Mouse (Mus musculus) kidney, postnatal 0 days (tissue): Measurements from ENCODE around the gene Letmd1. TPM values are rescaled to one million over a fixed set of nuclear protein-coding genes. Genes with fewer than 3 reads are reported as not detected.

Experiments
- ATAC-seq: fragments of 200-750 bp; cut with Nextera tagmentation; replicated peaks from 2 replicates; pipeline ENCODE4 v1.8.0; 2017; ENCODE audit warnings: low read depth, moderate number of reproducible peaks, moderate TSS enrichment, moderate library complexity; ENCODE audit not compliant: low FRiP score
- DNase-seq: peaks from one replicate; pipeline ENCODE4 v3.0.0-alpha.2; 2016; ENCODE audit warnings: low spot score
- H3K27ac ChIP-seq: fragments of 300-500 bp; sonication (generic); 2 replicates; pipeline ENCODE4 v1.5.1; 2014; ENCODE audit warnings: mild to moderate bottlenecking
- H3K27me3 ChIP-seq: fragments of 300-500 bp; sonication (generic); 2 replicates; pipeline ENCODE4 v1.6.1; 2014; ENCODE audit warnings: low read length, mixed read lengths; ENCODE audit not compliant: insufficient read depth
- H3K36me3 ChIP-seq: fragments of 300-500 bp; sonication (generic); 2 replicates; pipeline ENCODE4 v1.6.1; 2014; ENCODE audit warnings: low read length, mixed read lengths; ENCODE audit not compliant: insufficient read depth
- H3K4me1 ChIP-seq: fragments of 300-500 bp; sonication (generic); replicated peaks from 2 replicates; pipeline ENCODE4 v1.6.1; 2014; ENCODE audit warnings: antibody characterized with exemption, low read length, mixed read lengths; ENCODE audit not compliant: insufficient read depth
- H3K4me2 ChIP-seq: fragments of 300-500 bp; sonication (generic); 2 replicates; pipeline ENCODE4 v1.6.1; 2014; ENCODE audit warnings: mild to moderate bottlenecking, low read length, moderate library complexity, mixed read lengths
- H3K4me3 ChIP-seq: fragments of 300-500 bp; sonication (generic); replicated peaks from 2 replicates; pipeline ENCODE4 v1.5.1; 2014; ENCODE audit warnings: low read depth, low read length
- H3K9ac ChIP-seq: fragments of 300-500 bp; sonication (generic); 2 replicates; pipeline ENCODE4 v1.6.1; 2014; ENCODE audit warnings: low read depth, low read length
- H3K9me3 ChIP-seq: fragments of 300-500 bp; sonication (generic); replicated peaks from 2 replicates; pipeline ENCODE4 v1.6.1; 2016; ENCODE audit warnings: low read length, inconsistent platforms, mixed read lengths
- CTCF ChIP-seq: IDR thresholded peaks from 2 replicates; pipeline ENCODE4 v1.5.1; 2016; ENCODE audit warnings: antibody characterized with exemption, low read depth, mild to moderate bottlenecking, moderate library complexity
- WGBS: fragments of 180-500 bp; shearing (Covaris S2); extraction: QIAGEN DNeasy Blood & Tissue Kit; methylation state at CpG from one replicate; pipeline ENCODE4 v1.1.7; 2014; 5-methylcytosine and 5-hydroxymethylcytosine counted together
- polyA plus RNA-seq: library from polyadenylated mRNA; unstranded; fragments of >200 nt; fragmentation: Nextera tagmentation; extraction: Ambion mirVana; gene quantifications from 2 replicates; pipeline ENCODE4 v1.2.1, GENCODE M21; 2015

The Letmd1 gene
- polyA plus RNA-seq, 1 experiment from 2014 or later: 21.3 TPM

- TF ChIP-seq CTCF: no peak
Measured at GRCm38 (mm10) chr15:100429959-100430565, 38.8 kb upstream of the Letmd1 start.

GRCm38 (mm10) chr15:100433234-100433633 lies 35.6 kb upstream of the Letmd1 start:
- Histone ChIP-seq H3K27ac (no peak overlapping the region), H3K9ac (no peak overlapping the region), H3K4me3 (no peak overlapping the region), H3K36me3 (no peaks in the 10 kb centered on the region), H3K9me3 (no peaks in the 10 kb centered on the region), H3K4me2 (no peak overlapping the region), H3K4me1 (no peaks in the 10 kb centered on the region; the same call in 1 of the 2 replicates), H3K27me3 (no peaks in the 10 kb centered on the region)
- 74% methylated on average over 4 of the region's 4 CpGs for WGBS
- TF ChIP-seq CTCF: no peak
- no peak for DNase-seq
- no peak for ATAC-seq

More at GRCm38 (mm10) chr15:100429959-100430565, 38.8 kb upstream of the Letmd1 start:
- 48% methylated on average over 11 of the region's 11 CpGs for WGBS
- DNase-seq (peak; percentile 49), ATAC-seq (0 out of 2 replicates have a peak, but pooled peaks have one; percentile 25)
- no peaks in the 10 kb centered on the region for H3K27me3 ChIP-seq
- no peaks in the 10 kb centered on the region for H3K9me3 ChIP-seq
- H3K36me3 ChIP-seq: no peaks in the 10 kb centered on the region
- no peak overlapping the region for H3K4me2 ChIP-seq
- no peak overlapping the region for H3K9ac ChIP-seq
- no peaks in the 10 kb centered on the region; the same call in 1 of the 2 replicates for H3K4me1 ChIP-seq
- no peak overlapping the region for H3K4me3 ChIP-seq
- H3K27ac ChIP-seq: 0 out of 2 replicates have a peak overlapping the region, but pooled peaks have one; percentile 8

- no peak for TF ChIP-seq CTCF
- Histone ChIP-seq H3K9ac (no peak overlapping the region), H3K4me3 (no peak overlapping the region), H3K36me3 (no peaks in the 10 kb centered on the region), H3K4me2 (no peak overlapping the region), H3K27ac (no peak overlapping the region), H3K9me3 (no peaks in the 10 kb centered on the region), H3K4me1 (no peaks in the 10 kb centered on the region), H3K27me3 (no peaks in the 10 kb centered on the region)
- DNase-seq (no peak), ATAC-seq (no peak)
- 71% methylated on average over 4 of the region's 4 CpGs for WGBS
Measured at GRCm38 (mm10) chr15:100436112-100436511, 32.7 kb upstream of the Letmd1 start.

- H3K9me3 ChIP-seq: no peaks in the 10 kb centered on the region
- H3K27ac ChIP-seq: no peak overlapping the region
- 64% methylated on average over 10 of the region's 10 CpGs for WGBS
- no peaks in the 10 kb centered on the region for H3K4me1 ChIP-seq
- no peak overlapping the region for H3K4me3 ChIP-seq
- no peaks in the 10 kb centered on the region for H3K27me3 ChIP-seq
- no peak for TF ChIP-seq CTCF
- no peaks in the 10 kb centered on the region for H3K36me3 ChIP-seq
- DNase-seq: no peak
- no peak overlapping the region for H3K9ac ChIP-seq
- no peak for ATAC-seq
- no peak overlapping the region for H3K4me2 ChIP-seq
Measured at GRCm38 (mm10) chr15:100436518-100436917, 32.3 kb upstream of the Letmd1 start.

- WGBS: 5% methylated on average over 21 of the region's 31 CpGs
Measured at GRCm38 (mm10) chr15:100443126-100443922, 25.5 kb upstream of the Letmd1 start.

GRCm38 (mm10) chr15:100446887-100447286 lies 21.9 kb upstream of the Letmd1 start:
- H3K27ac ChIP-seq: no peak overlapping the region
- ATAC-seq (no peak), DNase-seq (no peak)
- no peaks in the 10 kb centered on the region for H3K27me3 ChIP-seq
- no peak overlapping the region for H3K4me2 ChIP-seq
- H3K9me3 ChIP-seq: no peaks in the 10 kb centered on the region
- 79% methylated on average over 2 of the region's 2 CpGs for WGBS
- H3K4me1 ChIP-seq: no peaks in the 10 kb centered on the region
- H3K36me3 ChIP-seq: no peaks in the 10 kb centered on the region
- no peak overlapping the region for H3K9ac ChIP-seq
- no peak overlapping the region for H3K4me3 ChIP-seq
- no peak for TF ChIP-seq CTCF

More at GRCm38 (mm10) chr15:100443126-100443922, 25.5 kb upstream of the Letmd1 start:
- ATAC-seq (peak; percentile 90), DNase-seq (peak; percentile 97)
- H3K4me2 ChIP-seq: peak overlapping the region; percentile 61
- H3K36me3 ChIP-seq: no peaks in the 10 kb centered on the region
- no peak for TF ChIP-seq CTCF
- H3K9ac ChIP-seq: peak overlapping the region; percentile 46; the same call in 1 of the 2 replicates
- H3K27ac ChIP-seq: peak overlapping the region; percentile 80
- H3K4me3 ChIP-seq: peak overlapping the region; percentile 33
- H3K4me1 ChIP-seq: no peaks in the 10 kb centered on the region
- no peaks in the 10 kb centered on the region for H3K27me3 ChIP-seq
- no peaks in the 10 kb centered on the region for H3K9me3 ChIP-seq
